Mouse (Mus musculus) cerebellum, adult 11-12 months (tissue): ENCODE results near the gene Wnt5a.

Experiments used
- DNase-seq: peaks from one replicate; pipeline ENCODE4 v3.0.0; 2022

Wnt5a gene

DNA sequence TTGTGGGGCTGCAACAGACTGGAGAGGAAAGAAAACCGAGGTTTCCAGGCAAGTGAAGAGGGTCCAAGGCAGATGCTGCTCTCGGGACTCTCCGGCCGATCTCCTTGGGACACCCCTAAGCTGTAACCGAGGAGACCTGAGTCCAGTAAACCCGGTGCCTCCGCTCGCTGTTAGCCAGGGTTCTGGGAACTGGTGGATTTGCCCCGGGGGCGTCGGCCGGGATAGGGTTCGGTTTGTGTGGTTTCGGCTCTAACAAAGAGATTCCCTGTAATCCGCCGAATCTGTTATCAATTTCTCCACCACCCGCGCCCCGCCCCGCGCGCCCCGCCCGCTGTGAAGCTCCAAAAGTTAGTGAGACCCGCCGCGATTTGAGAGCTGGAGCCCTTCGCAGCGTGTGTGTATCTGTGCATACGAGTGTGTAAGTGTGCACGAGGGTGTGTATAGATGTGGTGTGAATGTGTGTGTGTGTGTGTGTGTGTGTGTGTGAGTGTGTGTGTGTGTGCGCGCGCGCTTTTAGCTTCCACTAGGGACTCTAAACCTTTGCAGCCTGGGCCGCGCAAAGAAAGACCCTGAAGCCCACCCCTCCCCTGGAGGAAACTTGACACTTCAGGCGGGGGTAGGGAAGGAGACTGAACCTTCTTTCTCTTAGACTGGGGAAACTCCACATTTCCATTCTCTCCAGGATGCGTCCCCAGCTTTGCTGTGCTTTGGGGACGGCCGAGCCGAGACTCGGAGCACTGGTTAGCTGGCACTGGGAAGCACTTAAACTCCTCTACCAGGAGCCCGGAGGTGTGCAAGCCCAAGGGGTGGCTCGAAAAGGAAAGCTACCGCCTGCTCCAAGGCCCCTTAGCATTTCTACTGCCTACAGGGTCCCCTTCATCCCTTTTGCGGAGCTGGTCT lies 5.1 kb downstream of the Wnt5a start:
- DNase-seq: no peak

DNA sequence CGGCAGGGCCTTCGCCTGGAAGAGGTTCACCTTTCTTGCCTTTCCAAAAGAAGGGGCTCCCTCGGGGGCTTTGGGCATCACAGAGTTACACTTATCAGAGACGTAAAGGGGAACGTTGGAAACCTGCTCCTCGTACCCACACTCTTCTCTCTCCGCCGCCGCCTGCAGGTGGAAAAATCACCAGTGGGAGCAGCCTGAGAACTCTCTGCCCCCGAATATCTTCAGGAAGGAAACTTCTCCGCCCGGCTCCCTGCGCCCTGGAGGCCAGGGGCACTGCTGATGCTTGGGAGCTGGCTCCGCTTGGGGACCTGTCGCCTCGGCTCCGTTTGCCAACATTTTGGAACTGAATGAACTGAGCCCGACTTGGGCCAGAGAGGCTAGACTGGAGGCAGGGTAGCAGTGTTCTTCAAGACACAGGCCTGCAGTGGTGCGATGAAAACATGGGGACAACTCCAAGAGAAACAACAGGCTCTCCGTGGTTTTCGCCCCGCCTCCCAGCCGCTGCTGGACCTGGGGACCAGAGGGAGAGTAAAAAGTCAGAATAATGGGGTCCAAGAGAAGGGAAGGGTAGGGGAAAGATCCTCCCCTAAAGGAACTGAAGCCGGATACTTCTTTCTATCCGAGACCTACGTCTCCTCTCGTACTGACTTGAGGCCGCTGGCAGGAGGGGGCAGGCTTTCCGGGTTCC lies 5.9 kb downstream of the Wnt5a start:
- no peak for DNase-seq

GRCm38 (mm10) chr14:28511029-28511651 lies 6.6 kb downstream of the Wnt5a start:
- no peak for DNase-seq

DNA sequence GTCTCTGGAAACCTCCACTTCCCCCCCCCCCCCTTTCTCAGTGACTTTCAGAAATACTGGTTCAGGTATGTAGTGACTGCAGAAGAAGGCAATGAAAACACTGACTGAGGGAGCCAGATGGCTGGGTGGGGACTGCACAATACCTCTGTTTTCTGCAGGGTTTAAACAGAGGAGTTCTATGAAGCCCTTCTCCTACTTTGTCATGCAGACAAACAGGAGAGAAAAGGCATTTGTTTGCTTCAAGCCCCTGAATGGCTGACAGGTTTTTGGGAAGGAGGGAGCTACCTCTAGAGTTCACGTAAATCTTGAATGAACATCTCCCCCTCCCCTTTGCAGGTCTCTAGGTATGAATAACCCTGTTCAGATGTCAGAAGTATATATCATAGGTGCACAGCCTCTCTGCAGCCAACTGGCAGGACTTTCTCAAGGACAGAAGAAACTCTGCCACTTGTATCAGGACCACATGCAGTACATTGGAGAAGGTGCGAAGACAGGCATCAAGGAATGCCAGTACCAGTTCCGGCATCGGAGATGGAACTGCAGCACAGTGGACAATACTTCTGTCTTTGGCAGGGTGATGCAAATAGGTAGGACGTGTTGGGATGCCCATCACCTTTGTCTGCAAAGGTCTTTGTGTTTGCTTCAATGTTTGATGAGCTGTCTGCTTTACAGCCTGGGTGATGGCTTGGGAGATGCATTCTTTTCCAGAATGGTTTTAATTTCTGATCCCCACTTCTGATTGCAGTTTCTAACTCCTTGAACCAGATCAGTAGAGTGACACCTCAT lies 8.4 kb downstream of the Wnt5a start:
- no peak for DNase-seq

DNA sequence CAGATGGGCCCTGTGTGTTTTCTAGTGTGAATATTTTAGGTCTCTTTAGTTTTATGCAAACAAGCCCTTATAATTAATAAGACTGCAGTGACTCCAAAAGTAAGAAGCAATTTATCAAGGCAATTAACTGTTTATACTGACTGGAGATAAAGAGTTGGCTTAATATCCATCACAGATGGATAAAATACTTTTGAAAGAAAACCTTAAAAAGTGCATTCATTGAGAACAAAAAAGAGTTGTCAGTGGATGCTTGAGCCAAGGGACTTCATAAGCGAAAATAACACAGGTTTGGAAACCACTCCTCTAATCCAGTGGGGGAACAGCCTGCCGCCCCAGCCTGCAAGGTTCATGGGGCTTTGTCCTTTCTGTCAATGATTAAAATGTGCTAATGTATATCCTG lies 9.6 kb downstream of the Wnt5a start:
- no peak for DNase-seq

GRCm38 (mm10) chr14:28515331-28515730 lies 10.8 kb downstream of the Wnt5a start:
- DNase-seq: no peak

DNA sequence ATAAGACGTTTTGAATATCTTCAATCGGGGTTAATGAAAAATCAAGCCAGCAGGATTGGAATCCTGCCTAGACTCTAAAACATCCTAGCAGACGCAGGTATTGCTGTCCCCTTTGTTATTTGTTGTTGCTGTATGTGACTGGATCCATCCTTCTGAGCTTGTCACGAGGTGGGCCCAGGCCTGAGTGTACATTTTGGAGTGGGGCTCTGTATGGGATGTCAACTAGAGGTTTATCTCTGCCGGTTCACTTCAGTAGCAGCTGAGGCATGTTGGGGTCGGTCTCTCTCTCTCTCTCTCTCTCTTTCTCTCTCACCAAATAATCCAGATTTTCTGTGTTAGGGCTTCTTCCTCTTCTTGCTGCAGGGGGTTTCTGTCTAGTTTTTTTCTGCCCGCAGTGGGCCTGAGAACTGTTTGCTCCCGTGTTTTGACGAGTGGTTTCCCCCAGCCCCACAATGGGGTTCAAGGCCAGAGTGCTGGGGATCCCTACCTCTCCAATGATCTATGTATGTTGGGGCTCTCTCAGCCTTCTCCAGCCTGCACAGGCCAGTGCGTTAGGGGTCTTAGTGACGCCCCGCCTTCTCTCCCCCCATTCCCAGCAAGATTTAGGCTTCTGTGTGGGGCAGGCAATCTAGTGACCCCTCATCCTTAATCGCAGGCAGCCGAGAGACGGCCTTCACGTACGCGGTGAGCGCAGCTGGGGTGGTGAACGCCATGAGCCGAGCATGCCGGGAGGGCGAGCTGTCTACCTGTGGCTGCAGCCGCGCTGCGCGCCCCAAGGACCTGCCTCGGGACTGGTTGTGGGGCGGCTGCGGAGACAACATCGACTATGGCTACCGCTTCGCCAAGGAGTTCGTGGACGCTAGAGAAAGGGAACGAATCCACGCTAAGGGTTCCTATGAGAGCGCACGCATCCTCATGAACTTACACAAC lies 13.3 kb downstream of the Wnt5a start:
- no peak for DNase-seq

GRCm38 (mm10) chr14:28521106-28521505 lies 16.6 kb downstream of the Wnt5a start:
- no peak for DNase-seq

DNA sequence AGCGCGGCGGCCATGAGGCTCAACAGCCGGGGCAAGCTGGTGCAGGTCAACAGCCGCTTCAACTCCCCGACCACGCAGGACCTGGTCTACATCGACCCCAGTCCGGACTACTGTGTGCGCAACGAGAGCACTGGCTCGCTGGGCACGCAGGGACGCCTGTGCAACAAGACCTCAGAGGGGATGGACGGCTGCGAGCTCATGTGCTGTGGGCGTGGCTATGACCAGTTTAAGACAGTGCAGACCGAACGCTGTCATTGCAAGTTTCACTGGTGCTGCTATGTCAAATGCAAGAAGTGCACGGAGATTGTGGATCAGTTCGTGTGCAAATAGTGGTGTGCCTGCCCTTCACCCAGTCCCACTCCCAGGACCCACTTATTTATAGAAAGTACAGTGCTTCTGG lies 18.1 kb downstream of the Wnt5a start:
- DNase-seq: no peak

GRCm38 (mm10) chr14:28525566-28525965 lies 21.0 kb downstream of the Wnt5a start:
- DNase-seq: no peak

- no peak for DNase-seq
Observed at GRCm38 (mm10) chr14:28528151-28528685, 23.7 kb downstream of the Wnt5a start.

DNA sequence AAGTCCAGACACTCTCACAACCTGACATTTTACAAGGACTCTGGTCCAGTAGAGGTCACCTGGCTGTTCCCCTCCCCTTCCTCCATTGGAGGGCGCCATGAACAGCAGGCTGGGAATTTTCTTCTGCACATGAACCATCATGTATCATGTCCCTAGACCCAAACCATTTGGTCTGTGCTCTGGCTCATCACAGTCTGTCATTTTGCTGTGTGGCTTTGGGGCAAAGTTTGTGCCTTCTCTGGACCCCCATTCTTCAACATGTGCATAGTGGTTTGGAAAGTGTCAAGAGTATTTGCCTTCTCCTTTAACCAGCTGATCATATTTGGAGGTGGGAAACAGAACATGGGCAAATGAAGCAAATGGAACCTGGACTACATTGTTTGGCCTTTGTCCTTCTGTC lies 27.0 kb downstream of the Wnt5a start:
- no peak for DNase-seq

GRCm38 (mm10) chr14:28532943-28533342 lies 28.4 kb downstream of the Wnt5a start:
- DNase-seq: no peak

DNA sequence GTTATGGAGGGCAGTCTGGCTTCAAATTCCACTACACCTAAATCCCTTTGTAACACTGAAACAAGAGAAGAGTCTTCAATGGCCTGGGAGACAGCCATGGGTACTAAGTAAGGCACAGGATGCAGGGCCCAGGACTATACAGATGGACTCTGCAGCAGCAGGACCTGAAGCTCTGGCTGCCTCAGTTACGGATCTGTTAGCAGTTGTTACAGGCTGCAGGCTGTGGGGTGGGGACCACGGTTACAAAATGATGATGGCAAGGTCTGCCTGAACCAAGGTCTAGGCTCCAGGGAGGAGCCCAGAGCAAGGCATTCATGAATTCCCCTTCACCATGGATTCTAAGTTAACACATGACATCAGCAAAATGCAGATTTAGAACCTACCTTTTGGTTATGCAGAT lies 29.3 kb downstream of the Wnt5a start:
- no peak for DNase-seq

DNA sequence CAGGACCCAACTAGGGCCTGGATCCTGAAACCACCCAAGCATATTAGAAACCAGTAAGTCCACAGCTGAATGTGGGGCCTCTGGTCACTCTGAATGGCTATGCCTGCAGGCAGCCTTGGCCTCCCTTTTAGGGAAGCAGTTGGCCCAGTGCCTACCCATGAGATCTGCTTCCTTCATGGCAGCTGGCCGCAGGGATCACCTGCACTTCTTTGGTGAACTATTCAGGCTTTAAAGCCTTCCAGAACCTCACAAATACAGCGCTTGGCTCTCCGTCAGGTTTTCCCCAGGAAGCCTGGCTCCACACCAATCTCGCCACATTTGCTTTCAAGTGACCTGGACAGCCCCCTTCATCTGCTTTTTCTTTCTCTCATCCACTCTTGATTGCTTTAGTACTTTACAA lies 31.3 kb downstream of the Wnt5a start:
- DNase-seq: peak; percentile 71

DNA sequence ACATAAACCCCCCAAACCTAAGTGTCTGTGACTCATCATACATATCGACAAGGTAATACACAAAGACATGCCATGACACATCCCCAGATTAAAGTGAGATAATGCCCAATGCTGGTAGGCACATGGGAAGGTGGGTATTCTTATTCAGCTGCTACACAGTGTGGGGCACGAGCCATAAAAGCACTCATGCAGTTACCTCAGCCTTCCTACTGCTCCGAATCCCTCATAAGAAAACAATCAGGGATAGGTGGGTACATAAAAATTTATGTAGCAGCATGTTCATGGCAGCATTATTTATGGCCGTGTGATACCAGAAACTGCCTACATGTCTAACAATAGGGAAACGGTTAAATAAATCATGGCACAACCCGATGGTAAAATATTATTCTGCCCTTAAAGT lies 35.0 kb downstream of the Wnt5a start:
- DNase-seq: no peak

- DNase-seq: no peak
Observed at GRCm38 (mm10) chr14:28542117-28542741, 37.7 kb downstream of the Wnt5a start.

GRCm38 (mm10) chr14:28561861-28562260 lies 57.3 kb downstream of the Wnt5a start:
- no peak for DNase-seq
